Mouse (Mus musculus): ENCODE measurements around the gene Lingo3. TPM values are rescaled to one million over a fixed set of nuclear protein-coding genes. Genes with fewer than 3 reads are reported as not detected.

Lingo3 gene
- polyA plus RNA-seq, 1 experiment from 2014 or later = not detected

- H3K4me2 ChIP-seq (ENCODE audit: low read depth, low read length) = no peak overlapping the region
- H3K27me3 ChIP-seq (ENCODE audit: control insufficient read depth, insufficient read depth, low read depth, low read length) = no peaks in the 10 kb centered on the region
- no peak overlapping the region for H3K4me3 ChIP-seq (ENCODE audit: low read depth, low read length)
- ATAC-seq (ENCODE audit: low read depth) = no peak
- peaks cover 65% of the 10 kb centered on the region for H3K36me3 ChIP-seq (ENCODE audit: control insufficient read depth, insufficient read depth)
- no peaks in the 10 kb centered on the region for H3K9me3 ChIP-seq (replicated peaks; ENCODE audit: control insufficient read depth, low read length)
- no peak overlapping the region for H3K9ac ChIP-seq (ENCODE audit: low read depth, low read length)
- WGBS (ENCODE audit: insufficient replicate concordance) = 85% methylated on average over 13 of the region's 13 CpGs
- H3K27ac ChIP-seq (ENCODE audit: low read length) = no peak overlapping the region
- H3K4me1 ChIP-seq (ENCODE audit: control insufficient read depth, low read depth, low read length) = peaks cover 15% of the 10 kb centered on the region
Measured at GRCm38 (mm10) chr10:80793033-80793784, 50.6 kb downstream of the Lingo3 start.

DNA sequence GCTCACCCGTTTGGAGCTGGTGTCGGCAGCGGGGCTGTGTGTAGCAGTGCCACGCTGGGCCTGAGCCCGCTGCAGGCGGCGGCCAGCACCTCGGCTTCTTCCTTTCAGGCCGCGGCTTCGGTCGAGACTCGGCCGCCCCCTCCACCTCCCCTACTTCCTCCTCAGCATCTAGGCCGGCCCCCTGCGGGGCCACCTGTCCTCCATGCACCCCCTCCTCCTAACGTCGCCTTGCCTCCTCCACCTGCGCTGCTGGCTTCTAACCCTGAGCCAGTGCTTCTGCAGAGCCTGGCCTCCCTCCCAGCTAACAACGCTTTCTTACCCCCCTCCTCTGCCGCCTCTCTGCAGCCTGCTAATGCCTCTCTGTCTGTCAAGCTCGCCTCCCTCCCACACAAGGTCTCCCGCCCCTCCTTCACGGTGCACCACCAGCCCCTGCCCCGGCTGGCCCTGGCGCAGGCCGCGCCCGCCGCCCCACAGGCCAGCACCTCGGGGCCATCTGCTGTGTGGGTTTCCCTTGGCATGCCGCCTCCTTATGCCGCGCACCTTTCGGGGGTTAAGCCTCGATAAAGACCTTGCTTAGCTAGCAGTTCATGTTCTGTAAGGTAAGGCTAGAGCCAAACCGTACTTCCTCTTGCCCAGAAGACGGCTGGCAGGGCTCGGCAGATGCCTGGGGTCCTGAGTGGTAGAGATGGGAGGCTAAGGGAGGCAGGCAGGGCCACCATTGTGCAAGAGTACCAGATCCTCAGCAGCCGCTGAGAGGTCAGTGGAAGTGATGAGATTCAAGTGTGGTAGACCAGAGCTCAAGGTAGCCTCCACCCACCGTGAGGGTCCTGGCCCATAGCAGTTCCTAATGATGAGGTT, 51.4 kb downstream of the Lingo3 start:
- Histone ChIP-seq H3K9ac (ENCODE audit: low read depth, low read length) (no peak overlapping the region), H3K27ac (ENCODE audit: low read length) (no peak overlapping the region), H3K4me1 (ENCODE audit: control insufficient read depth, low read depth, low read length) (peaks cover 15% of the 10 kb centered on the region), H3K4me3 (ENCODE audit: low read depth, low read length) (no peak overlapping the region), H3K9me3 (replicated peaks; ENCODE audit: control insufficient read depth, low read length) (no peaks in the 10 kb centered on the region), H3K36me3 (ENCODE audit: control insufficient read depth, insufficient read depth) (peaks cover 73% of the 10 kb centered on the region), H3K4me2 (ENCODE audit: low read depth, low read length) (no peak overlapping the region), H3K27me3 (ENCODE audit: control insufficient read depth, insufficient read depth, low read depth, low read length) (no peaks in the 10 kb centered on the region)
- no peak for ATAC-seq (ENCODE audit: low read depth)
- 57% methylated on average over 41 of the region's 41 CpGs for WGBS (ENCODE audit: insufficient replicate concordance)

DNA sequence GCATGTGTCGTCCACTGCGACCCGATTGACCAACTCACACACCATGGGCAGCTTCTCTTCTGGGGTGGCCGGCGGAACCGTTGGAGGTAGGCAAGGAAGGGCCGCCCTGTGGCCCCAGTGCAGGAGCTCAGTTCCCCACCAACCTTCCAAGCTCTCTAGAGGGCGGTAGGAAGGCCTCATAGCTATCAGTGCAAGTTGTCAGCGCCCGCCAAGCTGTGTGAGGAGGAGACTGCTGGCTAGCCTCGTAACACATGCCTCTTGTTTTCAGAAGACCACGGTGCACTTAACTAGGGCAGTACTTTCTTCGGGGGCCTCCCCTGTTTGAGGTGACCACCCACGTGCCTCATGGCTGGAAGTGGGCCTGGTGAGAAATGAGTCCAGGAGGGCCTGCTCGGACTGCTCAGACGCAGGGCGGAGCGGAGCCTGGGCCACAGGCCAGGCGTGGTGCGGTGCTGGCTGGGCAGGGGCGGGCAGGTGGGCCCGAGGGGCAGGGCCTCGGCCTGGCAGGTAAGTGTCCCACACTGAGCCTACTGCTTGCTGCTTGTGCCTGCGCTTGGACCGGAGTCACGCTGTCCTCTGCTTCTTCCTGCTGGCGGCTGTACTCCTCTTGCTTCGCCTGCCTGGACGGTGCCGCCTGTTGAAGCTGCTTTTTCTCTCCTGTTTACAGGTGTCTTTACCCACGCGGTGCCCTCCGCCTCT, 52.2 kb downstream of the Lingo3 start:
- Histone ChIP-seq H3K9ac (ENCODE audit: low read depth, low read length) (no peak overlapping the region), H3K9me3 (replicated peaks; ENCODE audit: control insufficient read depth, low read length) (no peaks in the 10 kb centered on the region), H3K4me2 (ENCODE audit: low read depth, low read length) (no peak overlapping the region), H3K36me3 (ENCODE audit: control insufficient read depth, insufficient read depth) (peaks cover 78% of the 10 kb centered on the region), H3K4me1 (ENCODE audit: control insufficient read depth, low read depth, low read length) (peaks cover 8% of the 10 kb centered on the region), H3K4me3 (ENCODE audit: low read depth, low read length) (no peak overlapping the region), H3K27ac (ENCODE audit: low read length) (no peak overlapping the region), H3K27me3 (ENCODE audit: control insufficient read depth, insufficient read depth, low read depth, low read length) (no peaks in the 10 kb centered on the region)
- WGBS (ENCODE audit: insufficient replicate concordance) = 75% methylated on average over 33 of the region's 33 CpGs
- no peak for ATAC-seq (ENCODE audit: low read depth)

GRCm38 (mm10) chr10:80790761-80791404, 53.0 kb downstream of the Lingo3 start:
- Histone ChIP-seq H3K4me2 (ENCODE audit: low read depth, low read length) (no peak overlapping the region), H3K9ac (ENCODE audit: low read depth, low read length) (no peak overlapping the region), H3K36me3 (ENCODE audit: control insufficient read depth, insufficient read depth) (peaks cover 77% of the 10 kb centered on the region), H3K9me3 (replicated peaks; ENCODE audit: control insufficient read depth, low read length) (no peaks in the 10 kb centered on the region), H3K4me1 (ENCODE audit: control insufficient read depth, low read depth, low read length) (peaks cover under 1% of the 10 kb centered on the region; the same call in 1 of the 2 replicates), H3K27me3 (ENCODE audit: control insufficient read depth, insufficient read depth, low read depth, low read length) (no peaks in the 10 kb centered on the region), H3K4me3 (ENCODE audit: low read depth, low read length) (no peak overlapping the region), H3K27ac (ENCODE audit: low read length) (no peak overlapping the region)
- 83% methylated on average over 19 of the region's 19 CpGs for WGBS (ENCODE audit: insufficient replicate concordance)
- ATAC-seq (ENCODE audit: low read depth) = no peak

- Histone ChIP-seq H3K36me3 (ENCODE audit: control insufficient read depth, insufficient read depth) (peaks cover 86% of the 10 kb centered on the region), H3K27ac (ENCODE audit: low read length) (no peak overlapping the region), H3K4me2 (ENCODE audit: low read depth, low read length) (no peak overlapping the region), H3K4me3 (ENCODE audit: low read depth, low read length) (no peak overlapping the region), H3K4me1 (ENCODE audit: control insufficient read depth, low read depth, low read length) (no peaks in the 10 kb centered on the region), H3K9me3 (replicated peaks; ENCODE audit: control insufficient read depth, low read length) (no peaks in the 10 kb centered on the region), H3K27me3 (ENCODE audit: control insufficient read depth, insufficient read depth, low read depth, low read length) (no peaks in the 10 kb centered on the region), H3K9ac (ENCODE audit: low read depth, low read length) (no peak overlapping the region)
- ATAC-seq (ENCODE audit: low read depth) = no peak
- 67% methylated on average over 2 of the region's 2 CpGs for WGBS (ENCODE audit: insufficient replicate concordance)
Measured at GRCm38 (mm10) chr10:80787517-80787916, 56.3 kb downstream of the Lingo3 start.

DNA sequence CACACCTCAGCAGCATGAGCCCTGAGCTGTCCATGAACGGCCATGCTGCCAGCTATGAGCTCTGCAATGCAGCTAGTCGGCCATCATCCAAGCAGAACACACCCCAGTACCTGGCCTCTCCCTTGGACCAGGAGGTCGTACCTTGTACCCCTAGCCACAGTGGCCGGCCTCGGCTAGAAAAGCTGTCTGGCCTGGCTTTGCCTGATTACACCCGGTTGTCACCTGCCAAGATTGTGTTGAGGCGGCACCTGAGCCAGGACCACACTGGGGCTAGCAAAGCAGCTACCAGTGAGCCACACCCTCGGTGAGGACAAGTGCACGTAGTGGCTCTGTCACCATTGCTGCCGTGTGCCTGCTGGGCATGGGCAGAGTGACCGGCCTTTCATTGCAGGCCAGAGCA, 57.9 kb downstream of the Lingo3 start:
- no peaks in the 10 kb centered on the region for H3K9me3 ChIP-seq (replicated peaks; ENCODE audit: control insufficient read depth, low read length)
- no peak overlapping the region for H3K4me2 ChIP-seq (ENCODE audit: low read depth, low read length)
- H3K27ac ChIP-seq (ENCODE audit: low read length) = no peak overlapping the region
- WGBS (ENCODE audit: insufficient replicate concordance) = 89% methylated on average over 11 of the region's 11 CpGs
- H3K27me3 ChIP-seq (ENCODE audit: control insufficient read depth, insufficient read depth, low read depth, low read length) = no peaks in the 10 kb centered on the region
- H3K36me3 ChIP-seq (ENCODE audit: control insufficient read depth, insufficient read depth) = peaks cover 82% of the 10 kb centered on the region
- no peak overlapping the region for H3K4me3 ChIP-seq (ENCODE audit: low read depth, low read length)
- H3K9ac ChIP-seq (ENCODE audit: low read depth, low read length) = no peak overlapping the region
- H3K4me1 ChIP-seq (ENCODE audit: control insufficient read depth, low read depth, low read length) = no peaks in the 10 kb centered on the region
- ATAC-seq (ENCODE audit: low read depth) = no peak

DNA sequence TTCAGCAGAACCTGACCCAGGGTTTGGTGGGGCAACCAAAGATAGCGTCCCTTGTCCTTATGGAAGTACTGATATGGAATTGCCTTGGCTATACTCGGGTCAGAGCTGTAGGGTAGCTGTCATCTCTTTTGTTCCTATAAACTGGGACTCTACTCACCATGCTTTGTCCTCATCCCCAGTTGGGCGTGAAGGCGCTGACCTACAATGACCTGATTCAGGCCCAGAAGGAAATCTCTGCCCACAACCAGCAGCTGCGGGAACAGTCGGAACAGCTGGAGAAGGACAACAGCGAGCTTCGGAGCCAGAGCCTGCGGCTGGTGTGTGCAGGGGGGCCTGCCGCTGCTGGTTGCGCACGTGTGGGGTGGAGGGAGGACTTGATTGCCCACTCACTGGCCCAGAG, 59.0 kb downstream of the Lingo3 start:
- Histone ChIP-seq H3K9ac (ENCODE audit: low read depth, low read length) (no peak overlapping the region), H3K27me3 (ENCODE audit: control insufficient read depth, insufficient read depth, low read depth, low read length) (no peaks in the 10 kb centered on the region), H3K4me2 (ENCODE audit: low read depth, low read length) (no peak overlapping the region), H3K27ac (ENCODE audit: low read length) (no peak overlapping the region), H3K9me3 (replicated peaks; ENCODE audit: control insufficient read depth, low read length) (no peaks in the 10 kb centered on the region), H3K4me1 (ENCODE audit: control insufficient read depth, low read depth, low read length) (no peaks in the 10 kb centered on the region), H3K36me3 (ENCODE audit: control insufficient read depth, insufficient read depth) (peaks cover 77% of the 10 kb centered on the region), H3K4me3 (ENCODE audit: low read depth, low read length) (no peak overlapping the region)
- ATAC-seq (ENCODE audit: low read depth) = no peak
- WGBS (ENCODE audit: insufficient replicate concordance) = 90% methylated on average over 12 of the region's 12 CpGs

- Histone ChIP-seq H3K4me1 (ENCODE audit: control insufficient read depth, low read depth, low read length) (no peaks in the 10 kb centered on the region), H3K27me3 (ENCODE audit: control insufficient read depth, insufficient read depth, low read depth, low read length) (no peaks in the 10 kb centered on the region), H3K9me3 (replicated peaks; ENCODE audit: control insufficient read depth, low read length) (no peaks in the 10 kb centered on the region), H3K4me3 (ENCODE audit: low read depth, low read length) (no peak overlapping the region), H3K4me2 (ENCODE audit: low read depth, low read length) (no peak overlapping the region), H3K9ac (ENCODE audit: low read depth, low read length) (no peak overlapping the region), H3K36me3 (ENCODE audit: control insufficient read depth, insufficient read depth) (peaks cover 73% of the 10 kb centered on the region), H3K27ac (ENCODE audit: low read length) (no peak overlapping the region)
- WGBS (ENCODE audit: insufficient replicate concordance) = 96% methylated on average over 2 of the region's 2 CpGs
- ATAC-seq (ENCODE audit: low read depth) = no peak
Measured at GRCm38 (mm10) chr10:80784302-80784701, 59.5 kb downstream of the Lingo3 start.

Data from liver, embryonic 16.5 days (tissue).